Mouse (Mus musculus): ENCODE measurements around the gene Vwa5b2.

Gene Vwa5b2

DNA sequence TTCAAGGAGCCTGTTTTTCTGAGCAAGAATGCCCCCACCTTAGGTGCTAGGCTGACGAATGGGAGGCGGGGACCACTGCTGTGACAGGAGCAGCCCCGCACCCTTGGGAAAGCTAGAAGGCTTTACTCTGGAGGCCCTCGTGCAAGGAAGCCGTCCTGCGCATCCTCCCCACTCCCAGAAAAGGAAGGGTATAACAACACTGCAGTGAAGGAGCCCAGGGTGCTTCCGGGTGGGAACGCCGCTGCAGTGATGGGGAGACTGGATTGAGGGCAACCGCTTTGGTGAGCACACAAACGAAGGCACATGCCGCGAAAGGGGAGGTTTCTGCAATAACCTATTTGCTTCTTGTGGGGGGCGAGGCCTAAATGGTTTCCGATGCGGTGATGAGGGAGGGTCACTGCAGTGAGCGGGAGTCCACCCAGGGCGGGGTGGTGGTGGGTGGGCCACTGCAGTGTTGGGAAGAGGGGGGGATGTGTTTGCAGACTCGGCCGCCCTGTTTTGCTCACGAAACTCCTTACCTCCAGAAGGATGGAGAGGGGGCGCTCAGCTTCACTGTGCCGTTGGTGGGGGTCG lies at the start of gene Vwa5b2:
Gene Vwa5b2 (plus strand): TSS at position 106 of the 573 bp plus-strand sequence.
- DNase-seq (ENCODE audit: low spot score) = no peak

DNA sequence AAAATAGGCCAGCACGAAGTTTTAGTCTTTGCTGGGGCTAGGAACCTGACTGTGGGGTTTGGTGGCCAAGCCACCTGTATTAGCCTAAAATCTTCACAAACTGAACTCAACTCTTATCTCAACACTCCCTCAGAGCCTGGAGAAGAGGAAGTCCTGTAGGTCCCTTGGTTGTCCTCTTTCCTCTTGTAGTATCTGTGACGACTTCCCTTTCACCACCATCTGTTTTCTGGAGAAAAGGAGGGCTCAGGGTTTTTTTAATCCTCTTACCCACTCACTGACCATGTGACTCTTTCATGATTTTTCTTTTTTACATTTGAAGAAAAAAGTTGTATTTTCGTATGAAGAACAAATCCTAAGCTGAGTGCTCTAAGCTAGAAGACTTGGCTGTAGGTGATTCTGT lies 49.6 kb upstream of the Vwa5b2 start:
- DNase-seq (ENCODE audit: low spot score) = no peak

DNA sequence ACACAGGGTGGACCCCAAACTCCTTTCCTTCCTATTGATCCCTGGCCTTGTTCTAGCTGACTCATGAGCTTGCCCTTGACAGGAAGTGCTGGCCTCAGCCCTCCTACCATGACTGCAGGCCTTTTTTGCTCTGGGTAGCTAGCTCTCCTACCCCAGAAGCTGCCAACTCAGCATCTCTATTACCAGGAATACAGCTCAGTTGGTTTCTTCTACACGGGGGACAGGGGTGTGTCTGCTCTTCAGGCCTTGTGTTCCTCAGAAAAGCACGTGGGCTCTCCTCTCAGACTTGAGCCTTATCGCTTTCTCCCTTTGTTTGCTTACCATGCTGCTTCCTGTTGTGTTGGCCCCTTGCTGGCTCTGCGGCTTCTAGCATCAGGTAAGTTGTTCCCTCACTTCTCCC lies 48.8 kb upstream of the Vwa5b2 start:
- DNase-seq (ENCODE audit: low spot score) = no peak

DNA sequence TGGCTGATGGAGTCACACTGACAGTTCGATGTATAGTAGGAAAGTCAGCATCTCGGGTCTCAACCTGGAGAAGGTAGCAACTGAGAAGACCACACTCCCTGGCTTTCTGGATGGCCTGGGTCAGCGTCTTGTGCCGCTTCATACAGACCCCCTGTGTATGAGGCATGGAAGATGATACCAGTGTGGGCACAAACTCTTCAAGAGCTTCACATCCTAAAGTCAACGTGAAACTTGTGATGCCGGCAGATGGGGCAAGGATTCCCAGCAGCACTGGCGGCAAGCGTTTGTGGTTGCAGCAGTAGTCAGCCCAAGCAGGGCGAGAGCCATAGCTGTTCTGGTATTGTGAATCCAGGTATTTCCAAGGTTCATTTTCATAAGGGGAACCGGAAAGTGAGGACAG lies 43.6 kb upstream of the Vwa5b2 start:
- no peak for DNase-seq (ENCODE audit: low spot score)

DNA sequence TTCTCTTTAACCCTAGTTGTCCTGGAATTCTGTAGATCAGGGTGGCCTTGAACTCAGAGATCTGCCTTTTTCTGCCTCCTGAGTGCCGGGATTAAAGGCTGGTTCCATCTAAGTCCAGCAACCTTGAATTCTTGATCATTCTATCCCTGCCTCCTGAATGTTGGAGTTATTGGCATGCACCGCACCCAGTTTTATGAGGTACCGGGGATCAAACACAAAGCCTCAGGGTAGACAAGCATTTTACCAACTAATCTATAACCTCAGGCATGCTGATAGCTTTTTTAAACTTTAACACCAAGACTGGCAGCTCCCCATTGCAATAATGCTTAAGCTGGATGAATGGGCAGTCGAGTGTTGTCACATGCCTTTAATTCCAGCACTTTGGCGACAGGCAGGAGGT lies 41.8 kb upstream of the Vwa5b2 start:
- no peak for DNase-seq (ENCODE audit: low spot score)

DNA sequence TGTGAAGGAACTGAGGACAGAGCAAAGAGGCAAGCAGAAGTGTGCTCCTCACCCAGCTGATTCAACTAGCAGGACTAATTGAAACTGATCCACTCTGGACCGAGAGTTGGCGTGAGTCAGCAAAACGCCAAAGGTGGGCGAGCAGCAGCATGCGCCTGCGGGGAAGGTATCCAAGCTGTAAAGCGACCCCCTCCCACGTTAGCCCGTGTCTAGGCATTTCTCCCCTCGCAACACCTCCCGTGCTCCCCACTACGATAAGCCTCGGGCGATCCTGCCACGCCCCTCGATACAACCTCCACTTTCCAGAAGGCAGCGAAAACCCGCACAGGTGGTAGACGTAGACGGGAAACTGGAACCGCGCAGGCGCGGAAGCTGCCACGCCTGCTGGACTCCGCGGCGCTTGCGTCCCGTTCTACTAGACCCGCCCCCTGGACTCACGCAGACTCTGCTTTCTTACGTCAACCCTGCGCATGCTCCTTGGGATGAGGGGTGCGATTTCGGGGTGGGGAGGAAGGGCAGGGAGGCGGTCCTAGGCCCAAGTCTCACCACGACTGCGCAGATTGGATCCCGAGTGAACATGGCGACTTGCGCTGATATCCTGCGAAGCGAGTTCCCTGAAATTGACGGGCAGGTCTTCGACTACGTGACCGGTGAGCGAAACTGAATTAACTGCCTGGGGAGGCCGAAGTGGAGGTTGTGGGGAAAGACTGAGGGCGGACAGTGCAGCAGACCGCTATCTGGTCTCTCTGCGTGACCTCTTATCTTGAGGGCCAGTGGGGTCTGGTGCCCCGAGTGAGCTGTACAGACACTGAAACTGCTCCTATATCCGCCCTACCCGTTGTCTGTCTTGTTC lies 40.9 kb upstream of the Vwa5b2 start, which contains the start of gene Abcf3:
Gene Abcf3 (plus strand): TSS at position 482 of the 853 bp plus-strand sequence.
- peak; percentile 98 for DNase-seq (ENCODE audit: low spot score)

DNA sequence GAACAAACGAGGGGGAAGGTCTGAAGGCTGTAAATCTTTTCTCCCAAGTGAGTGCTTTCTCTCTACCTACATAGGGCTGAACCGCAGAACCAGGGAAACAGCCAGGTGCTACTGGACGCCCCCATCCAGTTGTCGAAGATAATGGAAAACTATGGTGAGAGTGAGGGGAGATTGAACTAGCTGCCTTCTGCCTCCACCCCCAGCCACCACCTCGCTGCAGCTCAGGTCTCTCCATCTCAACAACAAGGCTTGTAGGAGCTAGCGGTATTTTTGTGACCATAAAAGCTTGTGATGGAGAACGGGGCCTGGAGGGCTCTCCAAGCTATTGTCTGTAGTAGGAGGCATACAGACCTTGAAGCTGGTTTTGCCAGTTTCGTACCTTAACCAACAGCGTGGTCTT lies 40.1 kb upstream of the Vwa5b2 start:
- DNase-seq (ENCODE audit: low spot score) = no peak

DNA sequence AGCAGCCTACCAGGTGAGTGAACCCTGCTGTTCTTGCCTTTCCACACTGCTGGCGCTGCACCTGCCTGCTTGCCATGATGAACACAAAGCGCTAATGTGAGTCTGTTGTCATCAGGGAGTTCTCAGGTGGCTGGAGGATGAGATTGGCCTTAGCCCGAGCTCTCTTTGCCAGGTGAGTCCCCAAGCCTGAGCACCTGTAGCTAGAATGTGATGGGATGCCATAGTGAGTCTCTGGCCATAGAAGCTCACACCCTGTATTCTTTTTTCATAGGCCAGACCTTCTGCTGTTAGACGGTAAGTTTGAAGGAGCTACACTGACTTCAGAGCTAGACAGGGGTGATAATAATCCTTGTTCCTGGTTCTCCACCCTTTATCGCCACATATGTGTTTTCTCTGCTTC lies 37.6 kb upstream of the Vwa5b2 start:
- no peak for DNase-seq (ENCODE audit: low spot score)

DNA sequence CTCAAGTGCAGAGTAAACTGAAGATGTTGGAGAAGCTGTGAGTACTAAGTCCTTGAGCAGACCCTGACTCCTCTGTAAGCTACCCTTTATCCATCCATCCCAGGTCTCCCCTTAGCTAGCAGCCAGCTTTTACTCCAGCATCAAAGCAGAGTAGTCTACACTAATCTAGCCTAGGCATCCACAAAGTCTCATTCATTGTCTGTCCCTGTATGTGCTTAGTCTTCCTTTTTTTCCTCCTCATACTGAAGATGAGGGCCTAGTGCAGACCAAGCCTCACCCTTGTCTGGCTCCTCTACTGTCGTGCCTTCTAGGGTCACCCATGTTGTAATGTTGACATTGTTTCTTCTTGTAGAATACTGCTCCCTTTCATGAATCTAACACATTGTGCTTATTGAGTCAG lies 36.7 kb upstream of the Vwa5b2 start:
- DNase-seq (ENCODE audit: low spot score) = no peak

DNA sequence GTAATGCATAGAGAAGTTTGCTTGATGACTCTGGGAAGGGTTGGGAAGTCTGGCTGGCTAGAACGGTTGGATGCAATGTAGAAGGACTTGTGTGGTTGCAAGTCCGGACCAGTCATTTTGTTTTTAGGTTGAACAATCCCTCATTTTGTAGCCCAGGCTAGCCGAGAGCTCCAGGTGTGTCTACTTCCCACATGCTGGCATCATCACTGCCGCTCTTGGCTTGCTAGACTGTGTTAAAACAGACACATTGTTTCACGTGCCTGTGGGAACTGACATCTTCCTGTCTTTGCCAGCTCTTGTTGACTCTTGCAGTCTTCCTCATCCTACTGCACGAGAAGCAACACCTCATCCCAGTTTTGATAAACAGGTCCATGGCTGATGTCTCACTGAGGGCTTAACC lies 34.3 kb upstream of the Vwa5b2 start:
- DNase-seq (ENCODE audit: low spot score) = no peak

DNA sequence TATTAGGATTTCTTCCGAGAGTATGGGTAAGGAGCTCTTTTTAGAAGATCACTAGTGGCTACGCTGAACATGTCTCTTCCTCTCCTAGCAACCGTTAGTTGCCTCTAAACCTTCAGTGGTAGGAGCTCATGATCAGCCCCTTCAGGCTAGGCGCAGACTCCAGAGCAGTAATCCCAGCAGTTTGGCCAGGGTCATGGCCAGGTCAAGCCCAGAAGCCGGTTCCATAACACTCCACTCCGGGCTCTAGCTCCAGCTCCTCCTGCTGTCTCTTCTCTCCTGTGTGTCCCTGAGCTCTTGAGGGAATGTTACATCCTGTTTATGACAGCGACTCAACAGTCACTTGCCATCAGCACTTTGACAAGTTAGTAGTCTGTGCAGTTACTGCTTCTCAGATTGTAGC lies 31.9 kb upstream of the Vwa5b2 start:
- DNase-seq (ENCODE audit: low spot score) = no peak

DNA sequence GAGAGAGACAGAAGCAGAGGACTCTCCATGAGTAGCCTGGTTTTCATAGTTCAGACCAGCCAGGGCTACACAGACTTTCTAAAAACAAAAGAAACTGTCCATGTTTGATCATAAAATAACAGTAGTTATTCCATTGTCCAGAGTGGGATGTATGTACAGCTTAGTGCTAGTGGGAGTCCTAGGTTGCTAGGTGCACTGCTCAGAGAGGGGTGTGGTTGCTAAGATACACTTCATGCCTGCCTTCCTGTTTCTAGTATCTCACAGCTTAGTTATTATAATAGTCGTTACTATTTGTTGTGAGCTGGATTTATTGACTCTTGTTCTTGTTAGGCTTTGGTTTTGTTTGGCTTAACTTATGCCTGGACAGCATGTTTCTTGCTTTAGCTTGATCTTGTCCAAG lies 24.2 kb upstream of the Vwa5b2 start:
- DNase-seq (ENCODE audit: low spot score) = no peak

DNA sequence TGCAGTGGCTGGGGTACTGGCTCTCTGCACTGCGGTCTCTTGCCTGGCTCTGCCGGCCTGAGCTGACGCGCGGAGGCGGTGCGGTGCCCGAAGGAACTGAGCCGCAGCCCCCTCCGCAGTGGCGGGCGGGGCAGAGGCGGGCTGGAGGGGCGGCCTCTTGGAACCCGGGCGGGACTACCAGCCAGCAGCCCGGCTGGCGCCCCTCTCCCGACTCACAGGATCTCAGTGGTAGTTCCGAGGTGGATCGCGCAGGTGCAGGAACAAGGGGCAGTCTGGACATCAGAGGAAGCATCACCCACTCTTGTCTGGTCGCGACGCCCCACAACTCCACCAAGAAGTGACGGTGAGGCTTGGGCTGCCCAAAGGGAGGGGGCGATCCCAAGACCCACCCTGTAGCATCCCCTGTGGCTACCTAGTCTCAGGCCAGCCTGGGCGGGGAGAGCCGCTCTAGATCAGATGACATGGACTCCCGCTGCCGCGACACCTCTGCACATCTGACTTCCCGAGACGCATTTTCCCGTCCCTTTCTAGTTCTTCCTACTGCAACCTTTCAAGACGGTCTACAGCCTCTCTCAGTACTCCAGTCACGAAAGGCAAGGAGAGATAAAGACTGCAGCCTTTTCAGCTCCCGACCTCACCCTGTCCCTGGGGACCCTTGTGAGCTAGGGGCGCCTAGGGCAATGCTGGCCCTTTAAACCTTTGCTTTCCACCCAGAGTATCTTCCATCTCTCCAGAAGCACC lies 838 bp downstream of the Vwa5b2 start:
- peak; percentile 30 for DNase-seq (ENCODE audit: low spot score)

DNA sequence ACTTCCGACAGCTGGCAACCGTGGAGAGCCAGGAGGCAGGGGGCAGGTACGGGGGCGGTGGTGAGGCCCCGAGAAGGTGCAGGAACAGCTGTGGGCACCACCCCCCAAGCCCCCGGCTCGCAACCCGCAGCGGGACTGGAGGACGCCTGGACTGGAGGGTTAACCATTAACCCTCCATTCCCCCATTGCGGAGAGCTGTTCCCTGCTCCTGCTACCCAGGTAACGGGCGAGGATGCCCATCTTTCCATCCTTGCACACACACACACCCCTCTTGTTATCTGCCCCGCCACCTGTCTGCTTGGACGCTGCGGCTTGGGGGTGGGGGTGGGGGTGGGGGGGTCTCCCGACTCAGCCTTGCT lies 1.4 kb downstream of the Vwa5b2 start:
- no peak for DNase-seq (ENCODE audit: low spot score)

DNA sequence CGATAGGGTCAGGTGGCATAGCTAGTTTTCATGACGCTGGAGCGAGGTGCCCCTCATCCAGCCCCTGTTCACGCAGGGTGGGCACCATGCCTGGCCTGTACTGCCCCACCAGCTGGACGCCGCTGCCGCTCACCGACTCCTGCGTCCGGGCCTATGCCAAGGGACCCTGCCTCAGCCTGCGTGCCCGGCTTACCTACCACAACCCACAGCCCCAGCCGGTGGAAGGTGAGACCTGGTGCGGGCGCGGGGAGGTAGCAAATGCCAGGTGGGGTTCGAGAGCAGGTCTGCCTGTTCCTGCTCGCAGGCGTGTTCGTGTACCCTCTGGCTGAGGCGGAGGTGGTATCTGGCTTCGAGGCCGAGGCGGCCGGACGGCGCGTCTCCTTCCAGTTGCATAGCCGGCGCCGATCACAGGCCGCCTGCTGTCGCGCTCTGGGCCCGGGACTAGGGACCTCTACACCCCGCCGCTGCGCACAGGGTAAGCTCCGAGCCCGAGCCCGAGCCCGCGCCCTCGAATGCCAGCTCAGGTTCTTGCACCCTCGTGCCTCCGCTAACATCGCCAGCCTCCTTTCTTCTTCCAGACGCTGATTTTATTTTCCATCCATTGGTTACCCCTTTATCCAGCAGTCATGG lies 1.9 kb downstream of the Vwa5b2 start:
- no peak for DNase-seq (ENCODE audit: low spot score)

DNA sequence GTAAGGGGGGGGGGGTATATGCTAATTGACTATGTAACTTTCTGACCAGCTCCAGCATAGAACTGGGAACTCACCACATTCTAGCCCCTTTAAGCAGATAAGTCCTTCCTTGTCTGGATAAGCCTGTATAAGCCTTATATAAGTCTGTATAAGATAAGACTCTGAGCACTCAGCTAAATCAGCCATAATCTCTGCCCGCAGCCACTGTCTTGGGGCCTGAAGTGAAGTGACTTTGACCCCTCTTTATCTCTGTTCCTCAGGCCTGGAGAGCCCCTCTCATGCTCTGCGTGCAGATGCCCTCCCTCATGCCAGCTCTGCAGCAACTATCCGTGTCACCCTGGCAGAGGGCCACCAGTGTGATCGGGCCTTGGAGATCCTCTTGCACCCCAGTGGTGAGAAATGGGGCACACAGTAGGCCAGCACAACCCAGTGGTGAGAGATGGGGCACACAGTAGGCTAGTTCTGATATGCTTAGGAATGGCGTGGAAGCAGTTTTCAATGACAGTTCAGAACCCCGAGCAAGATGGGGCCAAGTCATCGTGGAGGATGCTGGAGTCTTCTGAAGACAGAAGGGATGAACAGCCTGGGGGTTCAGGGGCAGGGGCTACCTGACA lies 5.9 kb downstream of the Vwa5b2 start:
- no peak for DNase-seq (ENCODE audit: low spot score)

DNA sequence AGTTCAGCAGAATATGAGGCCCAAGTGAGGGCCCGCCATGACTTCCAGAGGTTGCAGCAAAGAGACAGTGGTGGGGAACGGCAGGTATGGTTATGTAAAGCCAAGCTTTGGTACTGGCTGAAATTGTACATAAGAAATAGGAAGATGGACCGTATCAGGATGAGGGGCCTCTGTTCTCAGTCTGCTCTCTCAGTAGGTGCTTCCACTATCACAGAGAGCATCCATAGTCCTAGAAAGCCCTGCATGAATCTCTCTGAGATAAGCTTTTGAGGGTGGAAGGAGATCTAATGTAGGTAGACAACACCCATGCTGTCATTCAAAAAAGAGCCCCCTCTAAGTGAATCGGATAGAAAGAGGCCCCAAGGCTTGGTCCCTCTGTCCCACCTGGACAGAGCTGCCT lies 6.5 kb downstream of the Vwa5b2 start:
- DNase-seq (ENCODE audit: low spot score) = no peak

DNA sequence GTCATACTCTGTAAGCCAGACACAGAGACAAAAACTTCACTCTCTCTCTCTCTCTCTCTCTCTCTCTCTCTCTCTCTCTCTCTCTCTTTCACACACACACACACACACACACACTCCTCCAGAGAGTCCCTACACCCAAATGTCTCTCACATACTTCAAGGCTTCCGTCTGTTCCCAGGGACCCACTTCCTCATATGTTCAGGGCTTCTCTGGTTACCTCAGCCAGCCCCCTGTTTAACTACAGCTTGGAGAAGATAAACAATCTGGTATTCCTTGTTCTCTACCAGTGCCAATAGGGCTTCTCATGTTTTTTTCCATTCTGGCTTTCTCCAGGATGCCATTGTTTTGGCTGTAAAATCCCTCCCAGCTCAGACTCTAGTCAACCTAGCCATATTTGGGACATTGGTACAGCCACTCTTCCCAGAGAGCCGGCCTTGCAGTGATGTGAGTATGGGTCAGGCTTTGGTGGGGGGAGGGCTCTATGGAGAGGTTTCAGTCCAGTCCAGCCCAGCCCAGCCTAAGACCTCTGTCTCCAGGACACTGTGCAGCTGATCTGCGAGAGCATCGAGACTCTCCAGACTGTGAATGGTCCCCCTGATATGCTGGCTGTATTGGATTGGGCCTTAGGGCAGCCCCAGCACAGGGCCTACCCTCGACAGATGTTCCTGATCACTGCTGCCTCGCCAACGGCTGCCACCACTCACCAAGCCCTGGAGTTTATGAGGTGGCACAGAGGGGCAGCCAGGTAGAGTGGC lies 7.6 kb downstream of the Vwa5b2 start:
- no peak for DNase-seq (ENCODE audit: low spot score)

DNA sequence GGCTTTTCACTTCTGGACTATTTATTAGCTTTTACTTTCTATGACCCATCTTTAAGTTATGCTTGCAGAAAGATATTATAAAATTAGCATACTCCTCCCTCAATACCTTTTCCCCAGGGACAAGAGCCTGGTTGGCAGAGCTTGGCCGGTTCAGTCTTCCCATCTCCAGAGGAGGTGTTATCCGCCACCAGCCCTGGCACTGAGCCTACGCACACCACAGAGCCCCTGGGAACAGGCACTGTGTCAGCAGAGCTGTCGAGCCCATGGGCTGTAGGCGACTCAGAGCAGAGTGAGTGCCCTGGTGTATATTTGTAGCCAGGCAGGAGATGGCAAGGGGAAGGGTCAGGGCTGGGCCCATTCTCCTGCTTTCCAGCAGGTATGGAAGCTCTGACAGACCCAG lies 11.2 kb downstream of the Vwa5b2 start:
- no peak for DNase-seq (ENCODE audit: low spot score)

DNA sequence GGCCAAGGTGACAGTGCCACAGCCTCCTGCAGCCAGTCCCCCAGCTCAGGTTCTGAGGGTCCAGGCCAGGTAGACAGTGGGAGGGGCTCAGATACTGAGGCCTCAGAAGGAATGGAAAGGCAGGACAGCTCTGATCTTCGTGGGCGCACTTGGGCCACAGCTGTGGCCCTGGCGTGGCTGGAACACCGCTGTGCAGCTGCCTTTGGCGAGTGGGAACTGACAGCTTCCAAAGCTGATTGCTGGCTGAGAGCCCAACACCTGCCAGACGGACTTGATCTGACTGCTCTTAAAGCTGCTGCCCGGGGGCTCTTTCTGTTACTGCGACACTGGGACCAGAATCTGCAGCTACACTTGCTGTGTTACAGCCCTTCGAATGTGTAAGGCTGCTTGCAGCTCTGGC lies 15.4 kb downstream of the Vwa5b2 start:
- DNase-seq (ENCODE audit: low spot score) = no peak

DNA sequence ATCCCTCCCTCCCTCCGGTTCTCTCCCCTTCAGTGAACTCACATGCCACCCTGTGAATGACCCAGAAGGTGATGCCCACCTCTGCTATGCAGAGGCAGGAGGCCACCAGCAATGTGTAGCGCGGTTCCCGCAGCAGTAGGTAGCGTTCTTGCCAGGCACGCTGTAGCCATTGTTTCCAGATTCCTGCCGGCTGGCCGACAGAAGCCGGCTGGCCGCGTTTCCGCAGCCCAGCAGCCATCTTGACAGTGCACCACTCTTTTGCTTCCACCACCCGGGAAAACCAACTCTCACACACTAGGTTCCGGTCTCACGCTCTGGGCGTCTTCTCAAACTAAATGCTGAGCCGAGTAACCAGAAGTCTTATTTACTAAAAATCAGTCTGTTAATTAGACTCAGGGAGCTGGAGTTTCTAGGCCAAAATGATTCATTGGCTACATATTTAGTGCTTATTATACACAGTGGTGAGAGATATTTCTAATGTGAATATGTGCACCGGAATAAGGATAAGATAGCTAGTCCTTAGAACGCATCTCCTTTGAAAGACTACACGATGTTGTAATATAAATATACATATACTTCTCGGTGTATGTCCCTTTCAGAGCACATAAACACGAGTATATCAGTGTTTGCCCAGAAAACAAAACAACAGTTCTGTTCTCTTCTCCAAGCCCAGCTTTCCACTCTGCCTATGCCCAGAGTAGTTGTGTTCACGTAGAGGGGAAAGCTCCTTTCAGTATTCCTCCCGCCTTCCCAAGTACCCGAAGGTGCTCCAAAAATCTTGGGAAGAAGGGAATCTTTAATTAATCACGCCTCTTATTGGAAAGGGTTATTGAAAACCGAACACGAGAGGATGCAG lies 21.5 kb downstream of the Vwa5b2 start:
- peak; percentile 78 for DNase-seq (ENCODE audit: low spot score)

Measured in layer of hippocampus, adult 11-12 months (tissue).